Mouse (Mus musculus) forebrain, embryonic 13.5 days (tissue): ENCODE results near the gene Tnip2. TPM values are rescaled to one million over a fixed set of nuclear protein-coding genes. Genes with fewer than 3 reads are reported as not detected.

ENCODE experiments used
- ATAC-seq: fragments of 200-750 bp; cut with Nextera tagmentation; 2 replicates; pipeline ENCODE4 v1.8.0; 2017
- H3K27ac ChIP-seq: fragments of 300-500 bp; sonication (generic); 2 replicates; pipeline ENCODE4 v1.5.1; 2015; ENCODE audit warnings: inconsistent platforms, mild to moderate bottlenecking, moderate library complexity
- H3K27me3 ChIP-seq: fragments of 300-500 bp; sonication (generic); 2 replicates; pipeline ENCODE4 v1.6.1; 2015; ENCODE audit warnings: mild to moderate bottlenecking, inconsistent platforms
- H3K36me3 ChIP-seq: fragments of 300-500 bp; sonication (generic); 2 replicates; pipeline ENCODE4 v1.6.1; 2015; ENCODE audit warnings: mild to moderate bottlenecking, inconsistent platforms; ENCODE audit not compliant: poor library complexity, severe bottlenecking
- H3K4me1 ChIP-seq: fragments of 300-500 bp; sonication (generic); 2 replicates; pipeline ENCODE4 v1.6.1; 2015; ENCODE audit warnings: inconsistent platforms
- H3K4me2 ChIP-seq: fragments of 300-500 bp; sonication (generic); 2 replicates; pipeline ENCODE4 v1.6.1; 2015; ENCODE audit warnings: inconsistent platforms, mild to moderate bottlenecking, moderate library complexity
- H3K4me3 ChIP-seq: fragments of 300-500 bp; sonication (generic); 2 replicates; pipeline ENCODE4 v1.5.1; 2015; ENCODE audit warnings: mild to moderate bottlenecking, inconsistent platforms
- H3K9ac ChIP-seq: fragments of 300-500 bp; sonication (generic); 2 replicates; pipeline ENCODE4 v1.6.1; 2015; ENCODE audit warnings: mild to moderate bottlenecking, inconsistent platforms
- H3K9me3 ChIP-seq: fragments of 300-500 bp; sonication (generic); replicated peaks from 2 replicates; pipeline ENCODE4 v1.6.1; 2016; ENCODE audit warnings: inconsistent platforms
- WGBS: fragments of 180-500 bp; shearing (Covaris S2); methylation state at CpG from one replicate; pipeline ENCODE4 v1.1.7; 2015; 5-methylcytosine and 5-hydroxymethylcytosine counted together
- polyA plus RNA-seq: library from polyadenylated mRNA; unstranded; fragments of >200 nt; fragmentation: Nextera tagmentation; extraction: Ambion mirVana; gene quantifications from 2 replicates; pipeline ENCODE4 v1.2.1, GENCODE M21; 2015

Tnip2 gene
- polyA plus RNA-seq: 5.1 and 5.7 TPM in 2 replicates

DNA sequence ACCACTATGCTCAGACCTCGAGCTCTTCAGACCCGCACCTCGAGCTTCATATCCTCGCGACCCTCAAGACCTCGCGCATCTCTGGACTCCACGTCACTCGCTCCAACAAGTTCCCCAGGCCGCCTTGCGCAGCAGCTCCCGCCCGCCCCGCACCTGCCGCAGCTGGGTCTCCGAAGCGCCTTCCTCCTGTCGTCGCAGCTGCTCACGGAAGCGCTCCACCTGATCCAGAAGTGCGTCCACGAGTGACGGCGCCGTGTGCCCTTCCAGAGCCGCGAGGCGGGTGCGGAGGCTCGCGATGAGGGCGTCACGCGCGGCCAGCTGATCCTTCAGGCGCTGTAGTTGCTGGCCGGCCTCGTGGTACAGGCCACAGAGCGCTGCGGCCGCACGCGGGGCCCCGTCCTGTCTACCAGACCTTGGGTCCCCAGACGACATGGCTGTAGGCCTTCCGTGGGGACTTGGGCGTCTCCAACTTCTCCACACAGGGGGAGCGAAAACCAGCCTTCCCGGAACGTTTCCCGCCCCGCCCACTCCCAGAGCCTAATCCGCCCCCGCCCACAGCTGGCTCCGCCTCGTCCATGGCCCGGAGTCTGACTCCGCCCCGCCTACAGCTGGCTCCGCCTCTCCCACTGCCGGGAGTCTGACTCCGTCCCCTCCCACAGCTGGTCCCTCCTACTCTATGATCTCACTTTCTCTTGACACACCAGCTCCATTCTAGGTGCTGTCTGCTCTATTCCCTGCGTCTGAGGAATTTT is at the start of gene Tnip2:
TSS of gene Tnip2 (minus strand) at position 526 of the 752 bp plus-strand sequence.
- no peaks in the 10 kb centered on the region for H3K36me3 ChIP-seq
- under 1% methylated on average over 60 of the region's 64 CpGs for WGBS
- peak within 1 kb of the TSS; percentile 62 for H3K4me3 ChIP-seq
- H3K9ac ChIP-seq: peak within 1 kb of the TSS; percentile 69
- peaks cover 14% of the 10 kb centered on the region; the same call in 1 of the 2 replicates for H3K4me1 ChIP-seq
- peaks cover 14% of the 10 kb centered on the region for H3K27me3 ChIP-seq
- H3K27ac ChIP-seq: no peak within 1 kb of the TSS
- H3K9me3 ChIP-seq: no peaks in the 10 kb centered on the region
- peak; percentile 96 for ATAC-seq
- H3K4me2 ChIP-seq: peak within 1 kb of the TSS; percentile 92

DNA sequence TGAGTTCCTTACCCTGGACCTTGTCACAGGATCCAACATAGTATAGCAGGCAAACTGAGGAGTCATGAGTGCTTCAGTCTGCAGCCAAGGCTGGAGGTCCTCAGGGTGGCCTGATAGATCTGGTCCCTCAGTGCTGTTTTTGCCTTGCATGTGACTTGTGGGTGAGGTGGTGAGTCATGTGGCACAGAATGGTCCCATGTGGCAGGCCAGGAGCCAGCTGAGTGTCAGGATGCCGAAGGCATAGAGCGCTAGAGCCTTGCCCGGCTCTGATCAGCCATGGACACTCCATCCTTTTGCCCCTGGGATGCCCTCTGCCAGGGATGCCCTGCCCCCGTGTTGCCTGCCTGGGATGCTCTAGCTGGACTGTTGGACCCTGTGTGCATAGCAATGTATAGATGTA is 38.0 kb upstream of the Tnip2 start:
- no peak for ATAC-seq

DNA sequence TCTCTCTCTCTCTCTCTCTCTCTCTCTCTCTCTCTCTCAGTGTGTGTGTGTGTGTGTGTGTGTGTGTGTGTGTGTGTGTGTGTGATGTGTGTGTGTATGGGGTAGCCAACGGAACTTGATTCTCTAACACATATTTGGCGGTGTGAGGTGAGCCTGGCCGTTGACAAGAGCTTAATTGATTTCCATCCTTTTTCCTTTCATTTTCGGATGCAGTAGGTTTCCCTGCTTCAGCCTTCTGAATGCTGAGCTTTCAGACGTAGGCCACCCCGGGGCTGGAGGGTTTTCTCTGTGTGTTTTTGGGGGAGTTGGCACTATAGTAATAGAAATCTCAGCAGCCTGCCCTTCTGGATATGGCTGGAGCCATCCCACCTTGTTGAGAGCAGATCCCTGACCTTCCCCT is 36.5 kb upstream of the Tnip2 start:
- no peaks in the 10 kb centered on the region for H3K9me3 ChIP-seq
- H3K9ac ChIP-seq: peak overlapping the region; percentile 98
- H3K4me2 ChIP-seq: peak overlapping the region; percentile 76
- H3K27me3 ChIP-seq: no peaks in the 10 kb centered on the region
- peaks cover 23% of the 10 kb centered on the region for H3K4me1 ChIP-seq
- no peak; the same call in 1 of the 2 replicates for ATAC-seq
- peak overlapping the region; percentile 89 for H3K4me3 ChIP-seq
- peak overlapping the region; percentile 67; the same call in 1 of the 2 replicates for H3K27ac ChIP-seq
- 3% methylated on average over 6 of the region's 6 CpGs for WGBS
- peaks cover 39% of the 10 kb centered on the region for H3K36me3 ChIP-seq

More for the DNA sequence above, 38.0 kb upstream of the Tnip2 start:
- H3K4me2 ChIP-seq: no peak overlapping the region
- H3K36me3 ChIP-seq: peaks cover 55% of the 10 kb centered on the region
- no peak overlapping the region for H3K27ac ChIP-seq
- 94% methylated on average over 4 of the region's 4 CpGs for WGBS
- no peak overlapping the region for H3K9ac ChIP-seq
- no peaks in the 10 kb centered on the region for H3K9me3 ChIP-seq
- no peak overlapping the region for H3K4me3 ChIP-seq
- no peaks in the 10 kb centered on the region for H3K27me3 ChIP-seq
- H3K4me1 ChIP-seq: peaks cover 23% of the 10 kb centered on the region

DNA sequence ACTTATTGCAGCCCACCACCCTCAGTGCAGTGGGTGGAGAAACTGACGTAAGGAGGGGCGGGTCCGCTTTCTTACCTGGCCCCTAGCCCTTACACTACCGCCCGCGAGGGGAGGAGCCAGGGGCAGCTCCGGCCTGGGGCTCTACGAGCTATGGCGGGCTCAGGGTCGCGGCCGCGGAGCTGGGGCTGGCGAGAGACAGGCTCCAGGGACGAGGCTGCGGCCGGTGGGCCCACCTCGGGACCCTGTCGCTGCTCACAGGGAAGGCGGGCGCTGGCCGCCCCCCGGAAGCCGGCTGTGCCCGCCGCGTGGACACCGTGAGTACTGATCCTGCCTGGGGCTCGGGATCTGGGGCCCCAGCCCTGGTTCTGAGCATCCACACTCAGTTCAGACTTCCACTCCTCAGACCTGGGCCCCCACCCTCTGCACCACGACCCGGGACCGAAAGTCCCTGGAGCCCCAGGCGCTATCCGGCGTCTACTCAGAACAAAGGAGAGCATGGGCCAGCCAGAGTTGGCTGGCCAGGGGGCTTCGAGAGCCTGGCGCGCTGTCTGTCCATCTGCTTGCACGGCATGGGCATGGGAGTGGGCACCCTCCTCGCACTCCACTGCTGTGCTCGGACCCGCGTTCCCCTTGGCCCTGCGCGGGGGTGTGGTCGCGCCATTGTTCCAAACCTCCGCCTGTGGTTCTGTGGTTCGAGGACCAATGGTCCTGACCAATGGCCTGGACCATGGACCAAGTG is 35.9 kb upstream of the Tnip2 start:
- peak overlapping the region; percentile 89 for H3K4me3 ChIP-seq
- ATAC-seq: peak; percentile 95
- H3K36me3 ChIP-seq: peaks cover 33% of the 10 kb centered on the region
- H3K9ac ChIP-seq: peak overlapping the region; percentile 98
- peaks cover 23% of the 10 kb centered on the region for H3K4me1 ChIP-seq
- peak overlapping the region; percentile 67 for H3K27ac ChIP-seq
- H3K4me2 ChIP-seq: peak overlapping the region; percentile 76
- no peaks in the 10 kb centered on the region for H3K27me3 ChIP-seq
- H3K9me3 ChIP-seq: no peaks in the 10 kb centered on the region
- under 1% methylated on average over 49 of the region's 49 CpGs for WGBS

DNA sequence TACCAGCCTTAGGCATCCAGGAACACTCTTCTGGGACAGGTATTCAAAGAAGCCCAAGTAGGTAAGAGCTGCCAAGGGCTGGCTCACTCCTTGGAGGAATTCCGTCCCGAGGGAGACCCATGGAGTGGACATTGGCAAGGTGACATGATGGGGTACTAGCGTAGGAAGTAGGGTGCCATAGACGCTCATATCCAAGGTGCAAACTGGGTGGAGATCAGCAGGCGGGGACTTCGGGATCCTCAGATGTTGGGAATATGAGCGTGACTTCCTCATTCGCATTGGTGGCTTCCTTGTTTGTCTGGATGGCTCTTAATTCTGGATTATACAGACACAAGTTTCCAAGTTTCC is 35.3 kb upstream of the Tnip2 start:
- WGBS: 27% methylated on average over 8 of the region's 8 CpGs
- Histone ChIP-seq H3K27ac (no peak overlapping the region; the same call in 1 of the 2 replicates), H3K4me2 (peak overlapping the region; percentile 76), H3K4me3 (peak overlapping the region; percentile 89), H3K4me1 (peaks cover 23% of the 10 kb centered on the region), H3K9ac (peak overlapping the region; percentile 98), H3K27me3 (no peaks in the 10 kb centered on the region), H3K36me3 (peaks cover 29% of the 10 kb centered on the region), H3K9me3 (no peaks in the 10 kb centered on the region)
- no peak for ATAC-seq

DNA sequence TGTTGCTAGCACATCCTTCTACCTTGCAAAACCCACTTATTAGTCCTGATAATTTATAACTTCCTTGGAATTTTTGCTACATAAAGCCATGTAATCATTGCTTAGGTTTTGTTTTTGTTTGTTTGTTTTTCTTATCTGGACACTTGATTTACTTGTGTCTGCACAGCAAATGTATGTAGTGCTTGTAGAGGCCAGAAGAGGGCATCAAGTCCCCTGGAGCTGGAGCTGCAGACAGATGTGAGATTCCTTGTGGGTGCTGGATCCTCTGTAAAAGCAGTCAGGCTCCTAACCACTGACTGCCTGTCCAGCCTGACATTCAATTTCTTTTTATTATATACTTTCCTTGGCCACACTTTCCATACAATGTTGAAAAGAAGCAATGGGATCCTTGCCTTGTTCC is 33.6 kb upstream of the Tnip2 start:
- Histone ChIP-seq H3K9me3 (no peaks in the 10 kb centered on the region), H3K4me3 (no peak overlapping the region), H3K4me1 (peaks cover 20% of the 10 kb centered on the region), H3K27ac (no peak overlapping the region), H3K27me3 (no peaks in the 10 kb centered on the region), H3K36me3 (peaks cover 14% of the 10 kb centered on the region), H3K4me2 (no peak overlapping the region), H3K9ac (no peak overlapping the region)
- ATAC-seq: no peak

DNA sequence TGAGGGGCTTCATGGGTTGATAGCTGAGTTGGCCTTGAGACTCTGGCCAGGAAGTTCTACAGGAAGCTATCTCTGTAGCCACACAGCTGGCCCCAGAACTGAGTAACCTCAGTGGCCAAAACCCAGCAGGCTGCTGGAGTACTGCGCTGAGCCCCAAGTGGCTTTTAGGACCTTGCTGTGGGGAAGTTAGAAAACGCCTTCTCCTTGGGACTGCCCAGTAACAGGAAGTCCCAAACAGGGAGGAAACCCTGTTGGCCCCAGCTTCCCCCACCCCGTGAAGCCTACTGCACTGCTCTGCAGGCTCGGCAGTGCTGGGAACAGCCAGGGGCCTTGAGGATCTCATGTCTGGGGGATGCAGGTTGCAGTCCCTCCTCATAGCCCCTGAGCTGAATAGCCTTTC is 29.3 kb upstream of the Tnip2 start:
- Histone ChIP-seq H3K9me3 (no peaks in the 10 kb centered on the region), H3K4me1 (no peaks in the 10 kb centered on the region), H3K27me3 (0 out of 2 replicates have a peak, but pooled peaks cover 3% of the 10 kb centered on the region), H3K27ac (no peak overlapping the region; the same call in 1 of the 2 replicates), H3K4me3 (no peak overlapping the region), H3K36me3 (no peaks in the 10 kb centered on the region), H3K9ac (no peak overlapping the region), H3K4me2 (no peak overlapping the region)
- ATAC-seq: no peak
- WGBS: 65% methylated on average over 4 of the region's 4 CpGs

DNA sequence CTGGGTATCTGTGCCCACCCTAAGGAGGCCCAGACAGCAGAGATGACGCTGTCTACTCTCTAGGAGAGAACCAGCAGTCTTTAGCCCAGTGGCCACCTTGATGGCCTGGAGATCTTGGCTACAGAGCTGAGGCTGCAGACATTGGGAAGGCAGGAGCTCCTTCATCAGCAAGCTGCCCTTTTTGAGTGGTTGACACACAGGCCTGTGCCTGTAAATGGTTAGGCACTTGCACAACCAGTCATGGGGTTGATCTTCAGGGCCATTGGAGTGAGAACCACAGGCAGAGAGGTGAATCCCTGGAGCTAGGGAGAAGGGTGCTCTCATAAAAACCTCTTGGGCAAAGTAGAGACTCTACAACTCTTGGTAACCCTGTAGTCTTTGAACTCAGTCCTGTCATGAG is 28.4 kb upstream of the Tnip2 start:
- no peak for ATAC-seq
- WGBS: 68% methylated on average over 1 of the region's 1 CpGs

DNA sequence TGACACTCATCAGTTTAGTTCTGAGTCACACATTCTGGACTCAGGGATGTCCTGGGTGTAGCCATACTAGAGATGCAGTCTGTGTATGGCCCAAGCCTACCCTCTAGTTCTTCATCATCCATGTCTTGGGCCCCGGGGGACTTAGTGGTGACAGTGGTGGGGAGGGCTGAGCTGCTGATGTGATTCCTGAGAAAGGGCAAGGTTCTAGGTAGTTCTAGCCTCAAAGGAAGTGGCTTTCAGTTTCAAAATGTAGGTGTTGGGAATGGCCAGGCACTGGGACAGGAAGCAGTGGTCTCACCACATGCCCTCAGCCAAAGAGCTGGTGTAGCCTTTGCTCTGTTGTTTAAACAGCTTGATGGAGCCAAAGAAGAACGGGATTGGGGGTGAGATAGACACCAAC is 25.3 kb upstream of the Tnip2 start:
- 82% methylated on average over 2 of the region's 2 CpGs for WGBS

More for the DNA sequence above, 28.4 kb upstream of the Tnip2 start:
- H3K27ac ChIP-seq: no peak overlapping the region
- no peaks in the 10 kb centered on the region for H3K9me3 ChIP-seq
- H3K36me3 ChIP-seq: no peaks in the 10 kb centered on the region
- H3K27me3 ChIP-seq: 0 out of 2 replicates have a peak, but pooled peaks cover 3% of the 10 kb centered on the region
- H3K4me1 ChIP-seq: no peaks in the 10 kb centered on the region
- no peak overlapping the region for H3K4me3 ChIP-seq
- H3K4me2 ChIP-seq: no peak overlapping the region
- no peak overlapping the region for H3K9ac ChIP-seq

DNA sequence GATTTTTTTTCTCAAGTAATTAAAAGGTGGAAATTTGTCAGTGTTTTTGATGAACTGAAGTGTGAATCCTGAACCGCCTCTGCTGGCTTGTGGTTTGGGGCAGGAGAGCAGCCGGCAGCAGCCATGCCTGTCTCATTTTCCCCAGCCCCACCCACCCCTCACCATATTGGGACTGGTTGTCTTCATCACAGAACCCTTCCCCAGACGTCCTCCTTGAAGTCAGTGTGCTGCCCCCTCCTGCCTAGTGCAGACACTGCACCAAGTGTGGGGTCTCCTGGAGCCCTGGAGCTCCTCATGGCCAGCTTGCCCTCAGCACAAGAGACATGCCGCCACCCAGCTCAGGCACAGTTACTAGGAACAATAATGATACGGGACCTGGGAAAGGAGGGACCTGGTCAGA is 24.7 kb upstream of the Tnip2 start:
- H3K27me3 ChIP-seq: 0 out of 2 replicates have a peak, but pooled peaks cover 3% of the 10 kb centered on the region
- no peaks in the 10 kb centered on the region for H3K4me1 ChIP-seq
- no peak overlapping the region for H3K4me2 ChIP-seq
- 45% methylated on average over 5 of the region's 5 CpGs for WGBS
- H3K9ac ChIP-seq: no peak overlapping the region
- no peak overlapping the region for H3K4me3 ChIP-seq
- H3K36me3 ChIP-seq: no peaks in the 10 kb centered on the region
- H3K27ac ChIP-seq: no peak overlapping the region
- H3K9me3 ChIP-seq: no peaks in the 10 kb centered on the region
- ATAC-seq: no peak

More for the DNA sequence above, 25.3 kb upstream of the Tnip2 start:
- no peak for ATAC-seq
- 0 out of 2 replicates have a peak, but pooled peaks cover 3% of the 10 kb centered on the region for H3K27me3 ChIP-seq
- H3K4me1 ChIP-seq: no peaks in the 10 kb centered on the region
- no peak overlapping the region for H3K27ac ChIP-seq
- no peak overlapping the region for H3K4me3 ChIP-seq
- no peak overlapping the region for H3K4me2 ChIP-seq
- no peaks in the 10 kb centered on the region for H3K9me3 ChIP-seq
- no peaks in the 10 kb centered on the region for H3K36me3 ChIP-seq
- H3K9ac ChIP-seq: no peak overlapping the region

DNA sequence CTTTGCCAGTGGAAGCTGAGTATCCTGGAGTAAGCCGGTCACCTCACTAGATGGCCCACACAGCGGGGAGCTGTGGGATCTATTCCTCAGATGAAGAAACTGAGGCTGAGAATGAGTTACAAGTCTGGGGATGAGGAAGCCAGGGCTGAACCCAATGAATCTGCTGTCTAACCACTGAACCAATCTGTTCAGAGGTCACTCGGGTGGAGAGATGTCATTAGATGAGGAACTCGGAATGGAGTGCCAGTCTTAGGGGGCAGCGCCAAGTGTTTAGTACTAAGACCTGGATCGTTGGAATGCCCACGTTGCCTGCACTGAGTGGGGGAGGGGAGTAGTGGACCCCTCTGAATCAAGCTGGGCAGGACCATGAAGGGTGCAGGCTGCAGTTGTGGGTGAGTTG is 24.3 kb upstream of the Tnip2 start:
- Histone ChIP-seq H3K36me3 (no peaks in the 10 kb centered on the region), H3K27ac (no peak overlapping the region), H3K9ac (no peak overlapping the region), H3K9me3 (no peaks in the 10 kb centered on the region), H3K4me3 (no peak overlapping the region), H3K4me2 (no peak overlapping the region), H3K27me3 (0 out of 2 replicates have a peak, but pooled peaks cover 3% of the 10 kb centered on the region), H3K4me1 (no peaks in the 10 kb centered on the region)
- WGBS: 81% methylated on average over 7 of the region's 7 CpGs
- no peak for ATAC-seq

DNA sequence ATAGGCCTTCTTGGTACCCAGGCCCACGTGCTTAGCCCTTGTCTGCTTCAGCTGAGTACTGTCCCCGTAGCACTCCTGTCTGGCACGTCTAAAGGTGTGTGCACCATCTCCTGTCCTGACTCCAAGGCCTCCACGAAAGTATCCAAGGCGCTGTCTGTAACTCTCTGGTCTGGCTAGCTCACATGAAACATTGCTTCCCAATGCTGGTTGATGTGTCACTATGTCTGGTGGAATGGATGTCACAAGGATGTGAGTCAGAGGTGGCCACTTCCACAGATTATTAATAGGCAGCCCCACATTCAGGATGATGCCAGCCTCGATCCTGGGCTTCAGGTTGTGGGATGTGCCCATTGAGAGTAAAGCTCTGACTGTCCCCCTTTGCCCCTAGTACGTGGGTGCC is 22.0 kb upstream of the Tnip2 start:
- Histone ChIP-seq H3K27ac (no peak overlapping the region), H3K9me3 (no peaks in the 10 kb centered on the region), H3K27me3 (0 out of 2 replicates have a peak, but pooled peaks cover 3% of the 10 kb centered on the region), H3K4me2 (no peak overlapping the region), H3K4me1 (no peaks in the 10 kb centered on the region), H3K9ac (no peak overlapping the region), H3K36me3 (no peaks in the 10 kb centered on the region), H3K4me3 (no peak overlapping the region)
- WGBS: 86% methylated on average over 7 of the region's 7 CpGs
- no peak for ATAC-seq
